Mouse (Mus musculus): Measurements from ENCODE around the gene Mov10l1.

DNA sequence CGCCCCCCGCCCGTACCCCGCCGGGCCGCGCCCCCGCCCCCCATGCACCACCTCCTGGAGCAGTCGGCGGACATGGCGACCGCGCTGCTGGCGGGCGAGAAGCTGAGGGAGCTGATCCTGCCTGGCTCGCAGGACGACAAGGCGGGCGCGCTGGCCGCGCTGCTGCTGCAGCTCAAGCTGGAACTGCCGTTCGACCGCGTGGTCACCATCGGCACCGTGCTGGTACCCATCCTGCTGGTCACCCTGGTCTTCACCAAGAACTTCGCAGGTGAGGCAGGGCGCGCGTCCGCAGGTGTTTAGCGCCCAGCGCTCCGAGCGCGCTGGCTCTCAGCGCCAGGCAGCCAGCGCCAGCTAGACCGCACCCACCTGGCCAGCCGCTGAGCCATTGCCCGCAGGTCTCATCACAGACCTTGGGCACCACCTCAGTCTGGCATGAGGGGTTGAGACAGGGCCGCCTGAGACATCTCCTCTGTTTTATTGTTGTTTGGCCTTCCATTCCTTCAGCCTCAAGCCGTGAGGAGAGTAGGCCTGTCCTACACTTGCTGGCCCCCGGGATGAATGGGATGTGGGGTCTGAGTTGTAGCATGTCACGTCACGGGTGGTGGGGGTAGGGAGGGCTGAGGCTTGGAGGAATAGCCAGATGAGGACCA lies 77.4 kb downstream of the Mov10l1 start:
- TF ChIP-seq CTCF (IDR thresholded peaks at IDR 0.05) (no peak), EP300 (IDR thresholded peaks at IDR 0.05) (no peak)
